Mouse (Mus musculus): Measurements from ENCODE around the gene Pum1. TPM values are rescaled to one million over a fixed set of nuclear protein-coding genes. Genes with fewer than 3 reads are reported as not detected.
A peak's percentile ranks its signal among the peaks of the same experiment; 100 is the strongest.

Gene Pum1
- polyA plus RNA-seq, 1 experiment: 48.4 TPM

- 96% methylated on average over 4 of the region's 4 CpGs for WGBS
- Histone ChIP-seq H3K27ac (ENCODE audit: insufficient read depth, low read depth, low read length) (peak overlapping the region; percentile 33; the same call in 1 of the 2 replicates), H3K4me3 (ENCODE audit: low read depth, low read length) (no peak overlapping the region), H3K36me3 (ENCODE audit: control insufficient read depth, insufficient read depth, low read length) (peaks cover 31% of the 10 kb centered on the region), H3K4me1 (ENCODE audit: control insufficient read depth, insufficient read depth, insufficient read length, low read length) (peaks cover 27% of the 10 kb centered on the region; the same call in 1 of the 2 replicates), H3K27me3 (ENCODE audit: control insufficient read depth, insufficient read depth, low read length) (no peaks in the 10 kb centered on the region)
- no peak for TF ChIP-seq POLR2A (IDR thresholded peaks at IDR 0.05; ENCODE audit: low read depth, low read length)
- TF ChIP-seq CTCF (IDR thresholded peaks at IDR 0.05; ENCODE audit: extremely low read depth, insufficient read length, insufficient replicate concordance, low read depth, low read length): no peak
Measured at GRCm38 (mm10) chr4:130704615-130705014, 41.5 kb downstream of the Pum1 start.

GRCm38 (mm10) chr4:130706215-130707000 is 43.3 kb downstream of the Pum1 start:
- Histone ChIP-seq H3K4me3 (ENCODE audit: low read depth, low read length) (no peak overlapping the region), H3K4me1 (ENCODE audit: control insufficient read depth, insufficient read depth, insufficient read length, low read length) (peaks cover 27% of the 10 kb centered on the region; the same call in 1 of the 2 replicates), H3K36me3 (ENCODE audit: control insufficient read depth, insufficient read depth, low read length) (peaks cover 27% of the 10 kb centered on the region), H3K27ac (ENCODE audit: insufficient read depth, low read depth, low read length) (peak overlapping the region; percentile 93), H3K27me3 (ENCODE audit: control insufficient read depth, insufficient read depth, low read length) (no peaks in the 10 kb centered on the region)
- 15% methylated on average over 3 of the region's 3 CpGs for WGBS
- TF ChIP-seq CTCF (IDR thresholded peaks at IDR 0.05; ENCODE audit: extremely low read depth, insufficient read length, insufficient replicate concordance, low read depth, low read length) (no peak), POLR2A (IDR thresholded peaks at IDR 0.05; ENCODE audit: low read depth, low read length) (no peak)

- TF ChIP-seq POLR2A (IDR thresholded peaks at IDR 0.05; ENCODE audit: low read depth, low read length) (no peak), CTCF (IDR thresholded peaks at IDR 0.05; ENCODE audit: extremely low read depth, insufficient read length, insufficient replicate concordance, low read depth, low read length) (no peak)
- Histone ChIP-seq H3K4me3 (ENCODE audit: low read depth, low read length) (no peak overlapping the region), H3K4me1 (ENCODE audit: control insufficient read depth, insufficient read depth, insufficient read length, low read length) (peaks cover 28% of the 10 kb centered on the region; the same call in 1 of the 2 replicates), H3K27ac (ENCODE audit: insufficient read depth, low read depth, low read length) (no peak overlapping the region), H3K27me3 (ENCODE audit: control insufficient read depth, insufficient read depth, low read length) (no peaks in the 10 kb centered on the region), H3K36me3 (ENCODE audit: control insufficient read depth, insufficient read depth, low read length) (peaks cover 9% of the 10 kb centered on the region)
- WGBS: 41% methylated on average over 5 of the region's 5 CpGs
Measured at GRCm38 (mm10) chr4:130711353-130711848, 48.3 kb downstream of the Pum1 start.

GRCm38 (mm10) chr4:130712341-130712740 is 49.2 kb downstream of the Pum1 start:
- WGBS: 53% methylated on average over 3 of the region's 3 CpGs
- Histone ChIP-seq H3K27ac (ENCODE audit: insufficient read depth, low read depth, low read length) (peak overlapping the region; percentile 80; the same call in 1 of the 2 replicates), H3K36me3 (ENCODE audit: control insufficient read depth, insufficient read depth, low read length) (peaks cover 9% of the 10 kb centered on the region), H3K4me1 (ENCODE audit: control insufficient read depth, insufficient read depth, insufficient read length, low read length) (peaks cover 22% of the 10 kb centered on the region; the same call in 1 of the 2 replicates), H3K27me3 (ENCODE audit: control insufficient read depth, insufficient read depth, low read length) (no peaks in the 10 kb centered on the region), H3K4me3 (ENCODE audit: low read depth, low read length) (no peak overlapping the region)
- TF ChIP-seq POLR2A (IDR thresholded peaks at IDR 0.05; ENCODE audit: low read depth, low read length) (no peak), CTCF (IDR thresholded peaks at IDR 0.05; ENCODE audit: extremely low read depth, insufficient read length, insufficient replicate concordance, low read depth, low read length) (no peak)

- peaks cover 9% of the 10 kb centered on the region for H3K36me3 ChIP-seq (ENCODE audit: control insufficient read depth, insufficient read depth, low read length)
- peak overlapping the region; percentile 72 for H3K27ac ChIP-seq (ENCODE audit: insufficient read depth, low read depth, low read length)
- no peak for TF ChIP-seq CTCF (IDR thresholded peaks at IDR 0.05; ENCODE audit: extremely low read depth, insufficient read length, insufficient replicate concordance, low read depth, low read length)
- TF ChIP-seq POLR2A (IDR thresholded peaks at IDR 0.05; ENCODE audit: low read depth, low read length): no peak
- WGBS: 32% methylated on average over 5 of the region's 5 CpGs
- no peaks in the 10 kb centered on the region for H3K27me3 ChIP-seq (ENCODE audit: control insufficient read depth, insufficient read depth, low read length)
- H3K4me1 ChIP-seq (ENCODE audit: control insufficient read depth, insufficient read depth, insufficient read length, low read length): peaks cover 20% of the 10 kb centered on the region; the same call in 1 of the 2 replicates
- no peak overlapping the region for H3K4me3 ChIP-seq (ENCODE audit: low read depth, low read length)
Measured at GRCm38 (mm10) chr4:130713430-130713829, 50.3 kb downstream of the Pum1 start.

GRCm38 (mm10) chr4:130715126-130715525 is 52.0 kb downstream of the Pum1 start:
- H3K27me3 ChIP-seq (ENCODE audit: control insufficient read depth, insufficient read depth, low read length): no peaks in the 10 kb centered on the region
- H3K4me1 ChIP-seq (ENCODE audit: control insufficient read depth, insufficient read depth, insufficient read length, low read length): peaks cover 20% of the 10 kb centered on the region; the same call in 1 of the 2 replicates

GRCm38 (mm10) chr4:130715623-130716022 is 52.5 kb downstream of the Pum1 start:
- H3K27me3 ChIP-seq (ENCODE audit: control insufficient read depth, insufficient read depth, low read length): no peaks in the 10 kb centered on the region
- TF ChIP-seq POLR2A (IDR thresholded peaks at IDR 0.05; ENCODE audit: low read depth, low read length): no peak
- TF ChIP-seq CTCF (IDR thresholded peaks at IDR 0.05; ENCODE audit: extremely low read depth, insufficient read length, insufficient replicate concordance, low read depth, low read length): no peak
- peak overlapping the region; percentile 82 for H3K27ac ChIP-seq (ENCODE audit: insufficient read depth, low read depth, low read length)
- H3K36me3 ChIP-seq (ENCODE audit: control insufficient read depth, insufficient read depth, low read length): peaks cover 22% of the 10 kb centered on the region
- H3K4me1 ChIP-seq (ENCODE audit: control insufficient read depth, insufficient read depth, insufficient read length, low read length): peaks cover 20% of the 10 kb centered on the region; the same call in 1 of the 2 replicates
- H3K4me3 ChIP-seq (ENCODE audit: low read depth, low read length): no peak overlapping the region

More at GRCm38 (mm10) chr4:130715126-130715525, 52.0 kb downstream of the Pum1 start:
- H3K4me3 ChIP-seq (ENCODE audit: low read depth, low read length): no peak overlapping the region
- H3K36me3 ChIP-seq (ENCODE audit: control insufficient read depth, insufficient read depth, low read length): peaks cover 17% of the 10 kb centered on the region
- peak overlapping the region; percentile 99 for H3K27ac ChIP-seq (ENCODE audit: insufficient read depth, low read depth, low read length)
- TF ChIP-seq CTCF (IDR thresholded peaks at IDR 0.05; ENCODE audit: extremely low read depth, insufficient read length, insufficient replicate concordance, low read depth, low read length) (no peak), POLR2A (IDR thresholded peaks at IDR 0.05; ENCODE audit: low read depth, low read length) (no peak)

Measured in small intestine, adult 2 months (tissue).